Mouse (Mus musculus) hindbrain, postnatal 0 days (tissue): ENCODE data around the gene Map3k19. TPM values are rescaled to one million over a fixed set of nuclear protein-coding genes. Genes with fewer than 3 reads are reported as not detected.

Experiments used
- ATAC-seq: fragments of 200-750 bp; cut with Nextera tagmentation; 2 replicates; pipeline ENCODE4 v1.8.0; 2017; ENCODE audit warnings: mild to moderate bottlenecking, moderate TSS enrichment, moderate library complexity
- DNase-seq: peaks from one replicate; pipeline ENCODE4 v3.0.0-alpha.2; 2015; ENCODE audit warnings: low spot score
- H3K27ac ChIP-seq: fragments of 300-500 bp; sonication (generic); 2 replicates; pipeline ENCODE4 v1.5.1; 2014; ENCODE audit warnings: mild to moderate bottlenecking
- H3K27me3 ChIP-seq: fragments of 300-500 bp; sonication (generic); 2 replicates; pipeline ENCODE4 v1.6.1; 2014; ENCODE audit warnings: low read length, mixed read lengths; ENCODE audit not compliant: insufficient read depth
- H3K36me3 ChIP-seq: fragments of 300-500 bp; sonication (generic); 2 replicates; pipeline ENCODE4 v1.6.1; 2014; ENCODE audit warnings: low read length, mixed read lengths; ENCODE audit not compliant: insufficient read depth
- H3K4me1 ChIP-seq: fragments of 300-500 bp; sonication (generic); 2 replicates; pipeline ENCODE4 v1.6.1; 2014; ENCODE audit warnings: antibody characterized with exemption, low read length, mixed read lengths; ENCODE audit not compliant: insufficient read depth
- H3K4me2 ChIP-seq: fragments of 300-500 bp; sonication (generic); 2 replicates; pipeline ENCODE4 v1.6.1; 2014; ENCODE audit warnings: low read depth, mild to moderate bottlenecking, low read length, moderate library complexity, mixed read lengths
- H3K4me3 ChIP-seq: fragments of 300-500 bp; sonication (generic); 2 replicates; pipeline ENCODE4 v1.5.1; 2014; ENCODE audit warnings: low read length
- H3K9ac ChIP-seq: fragments of 300-500 bp; sonication (generic); replicated peaks from 2 replicates; pipeline ENCODE4 v1.6.1; 2014; ENCODE audit warnings: mild to moderate bottlenecking, low read length, moderate library complexity, mixed read lengths
- H3K9me3 ChIP-seq: fragments of 300-500 bp; sonication (generic); 2 replicates; pipeline ENCODE4 v1.6.1; 2016; ENCODE audit warnings: low read length, mixed read lengths
- CTCF ChIP-seq: IDR thresholded peaks from 2 replicates; pipeline ENCODE4 v1.5.1; 2016; ENCODE audit warnings: antibody characterized with exemption, control low read depth, low read depth
- WGBS: fragments of 180-500 bp; shearing (Covaris S2); extraction: QIAGEN DNeasy Blood & Tissue Kit; methylation state at CpG from one replicate; pipeline ENCODE4 v1.1.7; 2014; 5-methylcytosine and 5-hydroxymethylcytosine counted together
- polyA plus RNA-seq: library from polyadenylated mRNA; unstranded; fragments of >200 nt; fragmentation: Nextera tagmentation; extraction: Ambion mirVana; gene quantifications from 2 replicates; pipeline ENCODE4 v1.2.1, GENCODE M21; 2015
- total RNA-seq: library from RNA; depleted of rRNA; stranded (reverse); fragments of >200 nt; gene quantifications from 2 replicates; pipeline ENCODE4 v1.2.3, GENCODE M21; 2014

The Map3k19 gene
- total and polyA plus RNA-seq, 2 experiments from 2014 or later: 0.94 to 3.6 TPM

DNA sequence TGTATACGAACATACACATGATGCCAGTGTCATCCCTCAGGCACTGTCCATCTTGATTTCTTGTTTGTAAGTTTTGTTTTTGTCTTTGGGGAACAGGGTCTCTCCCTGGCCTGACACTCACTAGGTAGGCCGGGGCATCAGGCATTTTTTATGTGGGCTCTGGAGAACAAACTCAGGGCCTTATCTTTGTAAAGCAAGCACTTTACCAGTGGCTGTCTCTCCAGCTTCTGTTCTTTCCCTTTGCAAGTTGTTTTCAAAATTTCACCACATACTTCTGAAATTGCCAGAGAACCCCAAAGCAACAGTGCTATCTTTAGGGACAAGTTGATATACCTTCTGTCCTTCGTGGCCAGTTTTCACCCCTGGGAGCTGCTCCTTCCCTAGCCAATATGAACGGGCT is 20.6 kb downstream of the Map3k19 start:
- no peaks in the 10 kb centered on the region for H3K36me3 ChIP-seq
- TF ChIP-seq CTCF: no peak

DNA sequence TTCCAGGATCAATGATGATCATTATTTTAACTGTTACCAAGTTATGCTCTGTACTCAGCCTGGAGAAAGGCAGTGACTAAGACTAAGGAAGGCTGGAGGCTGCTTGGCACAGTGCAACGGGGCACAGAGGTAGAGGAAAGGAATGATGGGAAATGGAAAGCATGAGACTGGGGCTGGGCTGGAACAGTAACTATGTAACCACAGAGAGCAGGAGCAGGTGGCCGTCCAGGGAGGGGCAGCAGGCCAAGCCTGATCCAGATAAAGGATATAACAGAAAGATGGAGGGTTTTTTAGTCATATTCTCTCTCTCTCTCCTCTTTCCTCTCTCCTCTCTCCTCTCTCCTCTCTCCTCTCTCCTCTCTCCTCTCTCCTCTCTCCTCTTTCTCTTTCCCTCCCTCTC is 21.1 kb downstream of the Map3k19 start:
- Histone ChIP-seq H3K4me1 (no peaks in the 10 kb centered on the region), H3K4me2 (no peak overlapping the region), H3K9me3 (no peaks in the 10 kb centered on the region), H3K9ac (no peak overlapping the region), H3K4me3 (no peak overlapping the region), H3K27me3 (no peaks in the 10 kb centered on the region), H3K36me3 (no peaks in the 10 kb centered on the region), H3K27ac (no peak overlapping the region)
- ATAC-seq (no peak), DNase-seq (no peak)
- no peak for TF ChIP-seq CTCF
- WGBS: 56% methylated on average over 2 of the region's 2 CpGs

More for the DNA sequence above, 20.6 kb downstream of the Map3k19 start:
- Histone ChIP-seq H3K4me2 (no peak overlapping the region), H3K27me3 (no peaks in the 10 kb centered on the region), H3K27ac (no peak overlapping the region), H3K4me3 (no peak overlapping the region), H3K9ac (no peak overlapping the region), H3K4me1 (no peaks in the 10 kb centered on the region), H3K9me3 (no peaks in the 10 kb centered on the region)
- ATAC-seq (no peak), DNase-seq (no peak)
- WGBS: 85% methylated on average over 4 of the region's 4 CpGs

DNA sequence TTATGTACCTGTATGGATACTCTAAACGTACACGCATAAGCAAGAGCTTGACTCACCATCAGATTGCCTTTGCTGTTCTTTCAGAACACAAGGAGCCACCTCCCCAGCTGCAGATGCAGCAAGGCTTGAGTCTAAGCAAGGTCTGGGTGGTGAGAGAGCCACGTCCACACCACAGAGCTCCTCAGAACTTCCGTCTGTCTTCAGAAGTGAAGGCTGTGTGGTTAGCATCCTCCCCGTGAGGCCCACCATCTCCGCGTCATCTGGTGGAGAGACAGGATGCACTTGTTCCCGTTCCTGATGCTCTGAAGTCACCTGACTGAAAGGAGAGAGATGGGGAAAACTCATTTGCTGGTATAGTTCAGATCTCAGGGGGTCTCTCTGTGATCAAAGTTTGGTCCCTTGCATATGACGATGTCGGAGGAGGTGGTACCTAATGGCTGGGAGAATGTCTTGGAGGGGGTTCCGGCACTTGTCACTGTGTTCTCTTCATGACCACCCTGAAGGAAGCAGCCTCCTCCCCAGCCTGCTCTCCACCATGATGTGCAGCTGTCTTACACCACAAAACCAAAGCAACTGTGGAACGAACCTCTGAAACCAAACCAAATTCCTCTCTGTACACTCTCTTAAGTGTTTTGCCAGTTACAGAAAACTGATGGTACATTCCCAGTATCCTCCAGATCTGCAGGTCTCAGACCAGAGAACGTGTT is 24.5 kb downstream of the Map3k19 start:
- Histone ChIP-seq H3K27ac (no peak overlapping the region), H3K9ac (no peak overlapping the region), H3K27me3 (no peaks in the 10 kb centered on the region), H3K4me1 (no peaks in the 10 kb centered on the region), H3K36me3 (no peaks in the 10 kb centered on the region), H3K4me3 (no peak overlapping the region), H3K9me3 (no peaks in the 10 kb centered on the region), H3K4me2 (no peak overlapping the region)
- no peak for TF ChIP-seq CTCF
- ATAC-seq: no peak
- DNase-seq: no peak
- WGBS: 84% methylated on average over 13 of the region's 13 CpGs

DNA sequence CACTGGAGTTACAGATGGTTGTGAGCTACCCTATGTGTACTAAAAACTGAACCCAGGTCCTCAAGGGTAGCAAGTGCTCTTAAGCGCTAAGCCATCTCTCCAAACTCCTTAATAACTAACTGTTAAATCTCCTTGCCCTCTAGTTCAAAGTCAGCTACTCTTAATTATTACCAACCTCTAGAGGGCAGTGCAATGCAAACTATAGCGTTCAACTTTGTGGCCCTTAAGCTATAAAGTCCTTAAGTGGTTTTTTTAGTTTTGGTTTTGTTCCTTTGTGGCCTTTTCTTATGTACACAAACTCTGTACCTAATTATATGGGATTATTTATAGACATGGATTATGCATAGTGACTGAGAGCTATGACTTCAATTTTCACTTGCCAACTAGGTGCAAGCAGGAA is 27.5 kb downstream of the Map3k19 start:
- ATAC-seq (no peak), DNase-seq (peak; percentile 82)
- WGBS: 13% methylated on average over 2 of the region's 2 CpGs
- Histone ChIP-seq H3K4me2 (no peak overlapping the region), H3K36me3 (no peaks in the 10 kb centered on the region), H3K9me3 (no peaks in the 10 kb centered on the region), H3K4me3 (no peak overlapping the region), H3K9ac (no peak overlapping the region), H3K27ac (no peak overlapping the region), H3K4me1 (no peaks in the 10 kb centered on the region), H3K27me3 (no peaks in the 10 kb centered on the region)
- peak; percentile 73 for TF ChIP-seq CTCF

DNA sequence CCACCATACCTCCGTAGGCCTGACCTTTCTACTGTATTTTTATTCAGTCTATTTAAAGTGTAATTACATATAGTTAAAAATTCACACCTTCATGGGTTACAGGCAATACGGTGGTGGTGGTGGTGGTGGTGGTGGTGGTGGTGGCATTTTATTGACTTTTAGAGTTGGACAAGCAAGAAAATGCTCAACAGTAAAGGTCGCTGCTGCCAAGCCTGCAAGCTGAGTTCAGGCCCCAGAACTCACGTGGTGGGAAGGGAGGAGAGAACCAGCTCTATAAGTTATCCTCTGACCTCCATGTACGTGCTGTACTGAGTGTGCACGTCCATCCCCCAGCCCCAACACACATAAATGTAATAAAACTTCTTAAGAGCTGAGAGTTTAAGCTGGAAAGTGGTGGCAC is 38.5 kb downstream of the Map3k19 start:
- Histone ChIP-seq H3K36me3 (no peaks in the 10 kb centered on the region), H3K9me3 (no peaks in the 10 kb centered on the region), H3K27ac (no peak overlapping the region), H3K4me3 (no peak overlapping the region), H3K27me3 (no peaks in the 10 kb centered on the region), H3K4me1 (no peaks in the 10 kb centered on the region), H3K4me2 (no peak overlapping the region), H3K9ac (no peak overlapping the region)
- TF ChIP-seq CTCF: no peak
- ATAC-seq: no peak
- 87% methylated on average over 6 of the region's 6 CpGs for WGBS
- no peak for DNase-seq

DNA sequence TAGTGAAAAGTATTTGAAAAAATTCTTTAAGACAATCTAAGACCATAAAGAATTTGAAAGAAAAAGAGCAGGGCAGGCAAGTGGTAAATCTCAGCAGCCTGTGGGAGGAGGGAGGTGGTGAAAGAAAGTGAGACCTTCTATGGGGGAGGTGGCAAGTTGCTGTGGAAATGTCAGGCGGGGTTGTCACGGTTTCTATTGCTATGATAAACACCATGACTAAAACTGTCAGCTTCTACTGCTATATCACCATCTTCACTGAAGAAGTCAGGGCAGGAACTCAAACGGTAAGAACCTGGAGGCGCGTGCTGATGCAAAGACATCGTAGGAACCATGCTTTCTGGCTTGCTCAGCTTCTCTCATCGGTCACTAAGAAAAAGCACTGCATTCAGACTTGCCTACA is 41.9 kb downstream of the Map3k19 start:
- Histone ChIP-seq H3K4me1 (no peaks in the 10 kb centered on the region), H3K36me3 (no peaks in the 10 kb centered on the region), H3K4me2 (no peak overlapping the region), H3K27me3 (no peaks in the 10 kb centered on the region), H3K9ac (no peak overlapping the region), H3K4me3 (no peak overlapping the region), H3K27ac (no peak overlapping the region), H3K9me3 (no peaks in the 10 kb centered on the region)
- WGBS: 49% methylated on average over 7 of the region's 7 CpGs
- DNase-seq (no peak), ATAC-seq (no peak)
- TF ChIP-seq CTCF: no peak

DNA sequence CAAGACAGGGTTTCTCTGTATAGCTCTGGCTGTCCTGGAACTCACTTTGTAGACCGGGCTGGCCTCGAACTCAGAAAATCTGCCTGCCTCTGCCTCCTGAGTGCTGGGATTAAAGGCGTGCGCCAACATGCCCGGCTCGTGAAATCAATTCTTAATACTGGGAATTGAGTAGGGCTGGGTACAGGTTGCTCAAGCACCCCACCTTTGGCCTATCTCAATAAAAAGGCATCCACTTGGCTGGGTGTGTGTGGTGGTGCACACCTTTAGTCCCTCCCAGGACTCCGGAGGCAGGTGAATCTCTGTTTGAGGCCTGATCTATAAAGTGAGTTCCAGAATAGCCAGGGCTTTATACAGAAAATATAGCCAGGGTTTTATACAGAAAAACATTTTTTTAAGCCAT is 46.2 kb downstream of the Map3k19 start:
- Histone ChIP-seq H3K9me3 (no peaks in the 10 kb centered on the region), H3K4me1 (no peaks in the 10 kb centered on the region), H3K4me3 (no peak overlapping the region), H3K9ac (no peak overlapping the region), H3K27ac (no peak overlapping the region), H3K36me3 (peaks cover 4% of the 10 kb centered on the region), H3K27me3 (no peaks in the 10 kb centered on the region), H3K4me2 (no peak overlapping the region)
- TF ChIP-seq CTCF: no peak
- DNase-seq: no peak
- whole genome bisulfite sequencing: 97% methylated on average over 7 of the region's 7 CpGs
- ATAC-seq: no peak
